Mouse (Mus musculus): ENCODE data around the gene Ces1e. TPM values are rescaled to one million over a fixed set of nuclear protein-coding genes. Genes with fewer than 3 reads are reported as not detected.

Gene Ces1e
- total RNA-seq, 2 experiments from 2014 or later, result not detected

- no peak for DNase-seq (ENCODE audit: low spot score in 2 of 2)
These were observed 48.8 kb downstream of the Ces1e start for GRCm38 (mm10) chr8:93180581-93181129.

- DNase-seq (ENCODE audit: low spot score in 2 of 2), result no peak
These were observed 52.8 kb downstream of the Ces1e start for GRCm38 (mm10) chr8:93176593-93176992.

GRCm38 (mm10) chr8:93174554-93174953 is 54.9 kb downstream of the Ces1e start:
- no peak for DNase-seq (ENCODE audit: low spot score in 2 of 2)

DNA sequence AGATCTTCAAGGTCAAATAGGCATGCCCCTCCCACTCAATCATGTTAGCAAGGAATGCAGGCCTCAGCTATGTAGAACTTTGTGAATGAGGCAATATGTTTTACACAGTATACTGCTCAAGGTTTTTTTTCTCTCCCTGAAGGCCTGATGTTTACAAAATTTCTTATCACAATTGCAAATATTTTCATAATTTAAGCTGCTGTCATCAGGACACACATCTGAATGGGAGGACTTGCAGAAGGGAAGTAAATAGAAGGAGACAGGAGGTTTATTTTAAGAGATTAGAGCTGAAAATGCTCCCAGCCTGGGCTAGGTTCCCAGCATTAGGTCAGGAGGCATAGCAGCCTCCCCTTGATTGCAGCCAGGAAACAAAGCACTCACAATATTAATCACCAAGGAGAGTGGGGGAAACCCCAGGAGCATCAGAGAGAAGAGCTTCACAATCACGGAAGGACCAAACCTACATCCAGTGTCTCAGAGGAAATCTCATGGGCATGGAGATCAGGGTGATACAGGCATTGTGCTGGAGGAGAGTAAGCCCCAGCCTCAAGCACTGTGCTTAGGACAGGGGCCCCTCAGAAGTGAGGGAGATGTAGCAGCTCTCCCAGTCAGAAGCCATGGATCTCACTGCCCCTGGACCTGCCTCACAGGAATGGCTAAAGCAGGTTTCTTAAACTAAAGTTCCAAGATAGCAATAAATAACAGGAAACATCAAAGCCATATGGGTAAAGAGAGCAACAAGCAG is 57.4 kb downstream of the Ces1e start:
- DNase-seq (ENCODE audit: low spot score in 2 of 2), result no peak

GRCm38 (mm10) chr8:93163363-93163762 is 66.1 kb downstream of the Ces1e start:
- DNase-seq (ENCODE audit: low spot score in 2 of 2), result no peak

DNA sequence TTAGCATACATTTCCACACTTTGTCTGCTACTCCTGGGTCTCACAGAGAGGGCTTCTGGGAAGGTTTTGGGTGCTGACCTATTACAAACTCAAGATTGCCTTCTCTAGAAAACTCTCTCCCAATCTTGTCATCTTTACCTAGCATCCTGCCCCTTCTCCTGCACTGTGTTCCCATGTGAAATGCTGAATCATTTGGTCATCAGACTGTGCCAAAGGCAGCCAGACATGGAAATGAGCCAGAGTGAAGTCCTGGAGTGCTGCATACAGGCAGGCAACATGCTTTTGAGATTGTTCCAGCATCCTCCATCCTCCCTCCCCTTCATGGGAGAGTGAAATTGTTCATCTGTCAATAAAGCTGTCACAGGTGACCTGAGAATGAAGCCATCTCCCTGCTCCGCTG is 78.0 kb downstream of the Ces1e start:
- no peak for DNase-seq (ENCODE audit: low spot score in 2 of 2)

Other genes with a start within 250 kb of the Ces1e start
- gene Ces1a, start 181.4 kb downstream of the Ces1e start, total RNA-seq (2021), result not detected
- gene Ces1b, start 149.6 kb downstream of the Ces1e start, total RNA-seq (2021), result not detected
- gene Ces1c, start 98.3 kb downstream of the Ces1e start, total RNA-seq (2021), result not detected
- gene Ces1d, start 31.8 kb downstream of the Ces1e start, total RNA-seq (2021), result not detected
- gene Ces1f, start 50.1 kb upstream of the Ces1e start, total RNA-seq (2021), result not detected
- not detected for gene Ces1g, start 107.7 kb upstream of the Ces1e start, total RNA-seq (2021)
- not detected for gene Ces1h, start 150.1 kb upstream of the Ces1e start, total RNA-seq (2021)

Data from layer of hippocampus, postnatal 14 days (tissue).